Mouse (Mus musculus) monocyte, adult 5-6 weeks (primary cell): ENCODE data around the gene Dvl2. TPM values are rescaled to one million over a fixed set of nuclear protein-coding genes. Genes with fewer than 3 reads are reported as not detected.
"Not testable (repeated sequence)": the region's sequence is repeated elsewhere in the genome, so short reads cannot be mapped to it uniquely, and the experiment has no call there.

Experiments
- ATAC-seq: fragments of 153-309, 156-312 bp; replicated peaks from 2 replicates; pipeline ENCODE4 v1.8.0; 2017; ENCODE audit warnings: mild to moderate bottlenecking; ENCODE audit not compliant: low TSS enrichment, insufficient number of reproducible peaks, severe bottlenecking, poor library complexity, low FRiP score
- total RNA-seq: library from RNA; stranded (forward); fragments of 200-1000, 200-491, 200-594 nt; gene quantifications from 3 replicates; pipeline ENCODE4 v1.2.3, GENCODE M21; 2017

Gene Dvl2
- 18.6 to 27.1 TPM (median 19.1 TPM) in 3 replicates for total RNA-seq

DNA sequence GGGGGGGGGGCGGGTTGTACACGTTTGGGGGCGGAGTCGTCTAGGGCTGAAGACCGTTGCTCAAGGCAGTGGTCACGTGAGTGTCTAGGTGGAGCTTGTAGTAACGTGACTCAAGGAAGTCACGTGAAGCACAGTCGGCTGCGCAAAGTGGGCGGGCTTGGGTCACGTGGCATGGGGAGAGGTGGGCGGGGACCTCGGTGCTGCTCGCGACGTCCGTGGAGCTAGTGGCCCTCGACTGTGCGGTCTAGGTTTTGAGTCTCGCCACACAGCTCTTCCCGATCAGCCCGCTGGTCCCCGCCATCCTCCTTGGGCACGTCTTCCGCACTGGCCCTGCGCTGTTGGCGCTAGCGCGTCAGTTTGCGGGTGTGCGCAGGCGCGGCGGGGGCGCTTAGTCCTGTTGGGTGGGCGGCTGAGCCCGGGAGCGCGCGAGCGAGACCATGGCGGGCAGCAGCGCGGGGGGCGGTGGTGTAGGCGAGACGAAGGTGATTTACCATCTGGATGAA, at the start of gene Dvl2:
Gene Dvl2, plus strand, starts transcription at position 200 of the 503 bp plus-strand sequence.
- ATAC-seq = peak; percentile 42

DNA sequence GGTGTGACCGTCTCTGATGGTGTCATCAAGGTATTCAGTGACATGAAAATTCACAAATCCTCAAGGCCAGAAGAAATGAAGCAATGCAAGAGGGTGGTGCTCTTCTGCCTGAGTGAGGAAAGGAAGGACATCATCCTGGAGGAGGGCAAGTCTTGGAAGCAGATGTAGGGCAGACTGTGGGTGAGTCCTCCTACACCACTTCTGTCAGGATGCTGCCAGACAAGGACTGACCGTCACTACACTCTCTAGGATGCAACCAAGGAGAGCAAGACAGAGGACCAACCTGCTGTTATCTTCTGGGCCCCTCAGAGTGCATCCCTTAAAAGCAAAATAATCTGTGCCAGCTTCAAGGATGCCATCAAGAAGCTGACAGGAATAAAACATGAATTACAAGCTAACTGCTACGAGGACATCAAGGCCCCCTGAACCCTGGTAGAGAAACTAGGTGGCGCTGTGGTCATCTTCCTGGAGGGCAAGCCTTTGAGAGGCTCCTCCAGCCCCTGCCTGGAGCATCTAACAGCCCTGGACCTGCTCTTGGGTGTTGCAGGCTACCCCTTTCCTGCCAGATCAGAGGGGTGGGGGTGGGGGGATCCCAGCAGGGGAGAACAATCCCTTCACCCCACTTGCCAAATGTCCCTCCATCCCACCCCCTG, 49.5 kb upstream of the Dvl2 start:
- ATAC-seq = no peak

DNA sequence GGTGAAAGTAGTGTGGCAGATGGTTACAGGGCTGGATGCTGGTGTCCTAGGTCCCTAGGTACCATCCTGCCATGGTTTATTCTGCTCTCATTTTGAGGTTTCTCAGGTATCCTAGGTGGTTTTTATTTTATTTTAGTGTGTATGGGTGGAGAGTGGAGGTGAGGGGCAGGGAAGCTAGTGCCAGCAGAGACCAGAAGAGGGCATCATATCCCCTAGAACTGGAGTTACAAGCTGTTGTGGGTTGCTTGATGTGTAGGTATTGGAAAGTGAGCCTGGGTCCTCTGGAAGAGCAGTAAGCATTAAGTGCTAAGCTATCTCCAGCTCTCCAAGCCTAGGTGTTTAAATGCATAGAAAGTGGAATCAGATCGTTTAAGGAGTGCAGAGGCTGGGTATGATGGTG, 48.1 kb upstream of the Dvl2 start:
- ATAC-seq = no peak

DNA sequence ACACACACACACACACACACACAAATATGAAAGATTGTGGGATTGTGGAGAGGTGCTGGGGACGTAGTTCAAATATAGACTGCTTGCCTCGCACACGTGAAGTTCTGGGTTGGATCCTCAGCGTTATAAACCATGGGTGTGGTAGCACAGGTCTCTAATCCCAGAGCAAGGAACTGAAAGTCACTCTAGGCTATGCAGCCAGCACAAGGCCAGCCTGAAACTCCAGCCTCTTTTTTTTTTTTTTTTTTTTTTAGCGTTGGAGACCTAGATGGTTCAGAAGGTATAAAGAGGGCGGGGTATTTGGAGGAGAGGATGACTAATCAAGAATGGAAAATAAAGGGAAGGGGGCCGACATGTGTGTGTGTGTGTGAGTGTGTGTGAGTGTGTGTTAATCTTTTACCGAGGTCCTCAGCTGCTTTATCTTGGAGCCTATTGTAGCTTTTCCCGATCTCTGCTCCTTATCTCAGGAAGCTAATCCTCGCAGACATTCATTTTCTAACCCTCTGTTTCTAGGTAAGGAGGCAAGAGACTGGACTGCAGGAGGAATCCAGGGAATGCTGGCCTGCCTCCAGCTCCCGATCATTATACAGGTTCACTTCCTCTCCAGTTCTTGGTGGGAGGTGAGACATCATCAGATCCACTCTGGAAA, 47.0 kb upstream of the Dvl2 start:
- no peak for ATAC-seq

DNA sequence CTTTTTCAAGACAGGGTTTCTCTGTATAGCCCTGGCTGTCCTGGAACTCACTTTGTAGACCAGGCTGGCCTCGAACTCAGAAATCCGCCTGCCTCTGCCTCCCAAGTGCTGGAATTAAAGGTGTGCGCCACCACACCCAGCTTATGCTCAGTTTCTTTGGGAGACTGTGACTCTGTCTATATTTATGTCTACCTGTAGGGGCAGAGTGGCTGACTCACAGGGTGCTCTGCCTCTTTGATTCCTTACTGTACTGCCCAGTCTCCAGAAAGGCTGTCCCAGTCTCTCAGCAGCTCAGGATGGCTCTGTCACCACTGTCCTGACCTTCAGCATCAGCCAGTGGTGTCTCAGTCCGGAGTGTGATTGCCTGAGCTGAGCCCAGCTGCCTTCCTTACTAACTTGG, 44.8 kb upstream of the Dvl2 start:
- ATAC-seq = not testable (repeated sequence)

DNA sequence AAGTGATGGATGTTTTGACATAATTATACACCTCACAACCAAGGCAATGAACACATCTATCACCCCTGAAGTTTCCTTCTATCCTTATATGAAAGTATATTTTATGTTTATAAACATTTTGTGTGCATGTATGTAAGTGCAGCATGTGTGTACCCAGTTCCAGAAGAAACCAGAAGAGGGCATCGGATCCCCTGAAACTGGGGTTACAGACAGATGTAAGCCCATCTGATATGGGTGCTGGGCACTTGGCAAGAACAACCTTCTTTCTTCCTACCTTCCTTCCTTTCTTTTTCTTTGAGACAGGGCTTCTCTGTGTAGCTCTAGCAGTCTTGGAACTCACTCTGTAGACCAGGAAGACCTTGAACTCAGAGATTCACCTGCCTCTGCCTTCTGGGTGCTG, 44.2 kb upstream of the Dvl2 start:
- no peak for ATAC-seq

DNA sequence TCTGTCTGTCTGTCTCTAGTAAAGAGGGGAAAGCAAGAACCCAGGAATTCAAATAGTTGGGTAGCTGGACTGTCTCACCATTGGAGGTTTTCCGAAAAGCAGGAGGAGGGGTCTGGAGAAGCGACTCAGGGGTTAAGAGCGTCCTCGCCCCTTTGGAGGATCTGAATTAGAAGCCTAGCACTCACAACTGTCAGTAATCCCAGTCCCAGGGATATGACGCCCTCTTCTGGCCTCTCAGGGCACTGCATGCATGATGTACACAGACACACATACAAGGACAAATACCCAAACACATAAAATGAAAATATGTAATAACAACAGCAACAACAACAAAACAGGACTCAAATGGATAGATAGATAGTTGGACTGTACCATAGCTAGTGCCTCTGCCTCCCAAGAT, 39.8 kb upstream of the Dvl2 start:
- ATAC-seq = no peak

DNA sequence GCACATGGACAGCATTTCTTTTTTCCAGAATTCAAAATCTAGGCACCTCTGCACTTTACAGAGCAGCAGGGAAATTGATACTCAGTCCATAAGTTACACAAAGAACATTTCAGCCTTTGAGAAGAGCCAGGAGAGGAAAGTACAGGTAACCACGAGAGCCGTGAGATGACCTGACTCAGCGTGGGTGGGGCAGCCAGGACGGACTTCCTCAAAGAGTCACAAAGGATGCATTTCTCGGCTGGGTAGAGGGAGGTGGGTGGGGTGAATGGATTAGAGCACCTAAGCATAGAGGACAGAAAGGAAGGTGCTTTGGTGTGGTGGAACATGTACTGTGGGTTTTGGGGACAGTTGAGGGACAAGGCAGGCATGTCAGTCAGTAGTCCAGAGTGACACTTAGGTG, 38.6 kb upstream of the Dvl2 start:
- 0 out of 2 replicates have a peak, but pooled peaks have one; percentile 14 for ATAC-seq

DNA sequence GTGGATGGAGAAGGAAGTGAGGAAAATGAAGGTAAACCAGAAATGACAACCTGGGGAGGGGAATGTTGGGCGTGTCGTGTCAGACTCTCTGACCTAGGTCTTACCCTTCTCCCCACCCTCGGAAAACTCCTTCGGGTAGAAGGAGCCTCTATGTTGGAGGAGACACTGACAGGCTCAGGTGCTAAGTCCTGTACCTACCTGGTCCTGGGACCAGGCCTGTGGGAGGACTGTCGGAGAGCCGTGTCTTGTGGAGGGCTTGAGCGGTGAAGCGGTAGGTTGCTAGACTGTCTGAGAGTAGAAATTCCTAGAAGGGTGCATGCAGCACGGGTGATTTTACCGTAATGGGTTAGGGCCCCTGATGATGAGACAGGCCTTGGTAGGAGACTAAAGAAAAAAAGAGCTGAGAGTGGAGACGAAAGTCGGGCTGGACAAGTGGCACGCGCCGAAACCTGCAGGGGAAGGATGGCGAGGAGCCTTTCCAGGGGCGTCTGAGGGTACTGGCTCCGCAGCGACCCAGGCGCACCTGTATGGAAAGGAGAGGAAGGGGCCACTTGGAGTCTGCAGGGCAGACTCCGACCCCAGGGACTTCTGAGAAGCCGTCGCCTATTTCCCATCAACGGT, 35.6 kb upstream of the Dvl2 start, which contains the start of gene Cldn7:
Gene Cldn7, plus strand, starts transcription at position 130 of the 621 bp plus-strand sequence.
- ATAC-seq = no peak

DNA sequence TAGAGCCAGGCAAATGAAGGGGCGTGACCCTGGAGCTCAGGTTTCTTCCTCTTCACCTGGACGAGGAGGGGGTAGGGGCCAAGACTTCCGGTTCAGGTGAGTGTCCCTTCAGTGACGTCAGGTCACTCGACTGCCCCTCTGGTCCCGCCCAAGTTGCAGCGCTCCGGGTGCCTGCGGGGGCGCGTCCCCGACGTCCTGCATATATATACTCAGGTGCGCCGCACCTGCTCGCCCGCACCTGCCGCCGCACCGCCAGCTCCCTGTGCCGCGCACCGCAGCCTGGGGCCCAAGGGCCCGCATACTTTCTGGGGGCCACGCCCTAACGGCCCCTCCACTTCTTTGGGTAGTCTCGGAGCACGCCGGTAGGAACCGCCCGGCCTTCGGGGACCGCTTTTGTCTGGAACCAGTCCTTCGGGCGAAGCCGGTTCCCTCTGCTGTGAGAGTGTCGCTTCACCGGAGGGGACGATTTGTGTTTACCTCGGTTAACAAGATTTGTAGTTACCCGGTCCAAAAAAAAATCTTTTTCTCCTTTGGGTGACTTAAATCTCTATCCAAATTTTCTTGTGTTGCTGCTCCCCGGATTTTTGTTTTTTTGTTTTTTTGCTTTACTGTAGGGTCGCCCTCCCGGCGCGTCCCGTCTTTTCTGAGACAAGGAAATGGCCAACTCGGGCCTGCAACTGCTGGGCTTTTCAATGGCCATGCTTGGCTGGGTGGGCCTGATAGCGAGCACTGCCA, 35.0 kb upstream of the Dvl2 start:
- no peak for ATAC-seq

DNA sequence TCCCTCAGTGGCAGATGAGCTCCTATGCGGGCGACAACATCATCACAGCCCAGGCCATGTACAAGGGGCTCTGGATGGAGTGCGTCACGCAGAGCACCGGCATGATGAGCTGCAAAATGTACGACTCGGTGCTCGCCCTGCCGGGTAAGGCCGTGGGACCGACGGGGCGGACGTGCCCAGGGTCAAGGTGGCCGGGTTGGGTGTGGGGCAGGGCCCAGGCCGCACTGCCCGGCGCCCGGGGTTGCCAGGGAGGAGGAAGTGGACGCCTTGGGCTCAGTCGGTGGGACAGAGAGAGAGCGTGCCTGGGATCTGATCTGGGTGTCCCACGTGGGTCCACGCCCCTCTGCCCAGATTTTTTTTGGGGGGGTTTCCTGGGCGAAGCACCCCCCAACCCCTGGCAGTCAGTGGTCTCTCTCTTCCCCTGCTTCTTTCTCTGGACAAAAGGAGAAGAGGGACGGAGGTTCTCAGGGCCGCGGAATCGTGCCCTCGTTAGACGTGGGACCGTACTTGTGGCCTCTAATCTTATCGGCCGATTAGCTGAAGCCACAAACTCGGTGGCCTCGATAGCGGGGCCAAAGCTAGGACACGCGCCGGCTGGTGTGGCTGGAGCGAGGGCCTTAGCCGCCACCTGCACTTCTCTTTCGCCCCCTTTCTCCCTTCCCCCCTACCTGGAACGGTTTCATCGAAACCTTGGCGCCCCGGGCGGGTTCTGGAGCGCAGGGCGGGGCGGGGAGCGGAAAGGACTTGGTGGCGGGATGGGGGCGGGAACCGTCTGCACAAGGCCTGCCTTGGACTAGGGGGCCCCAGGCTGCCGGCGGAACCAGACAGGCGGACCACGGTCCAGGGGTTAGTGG, 34.2 kb upstream of the Dvl2 start:
- ATAC-seq = no peak

DNA sequence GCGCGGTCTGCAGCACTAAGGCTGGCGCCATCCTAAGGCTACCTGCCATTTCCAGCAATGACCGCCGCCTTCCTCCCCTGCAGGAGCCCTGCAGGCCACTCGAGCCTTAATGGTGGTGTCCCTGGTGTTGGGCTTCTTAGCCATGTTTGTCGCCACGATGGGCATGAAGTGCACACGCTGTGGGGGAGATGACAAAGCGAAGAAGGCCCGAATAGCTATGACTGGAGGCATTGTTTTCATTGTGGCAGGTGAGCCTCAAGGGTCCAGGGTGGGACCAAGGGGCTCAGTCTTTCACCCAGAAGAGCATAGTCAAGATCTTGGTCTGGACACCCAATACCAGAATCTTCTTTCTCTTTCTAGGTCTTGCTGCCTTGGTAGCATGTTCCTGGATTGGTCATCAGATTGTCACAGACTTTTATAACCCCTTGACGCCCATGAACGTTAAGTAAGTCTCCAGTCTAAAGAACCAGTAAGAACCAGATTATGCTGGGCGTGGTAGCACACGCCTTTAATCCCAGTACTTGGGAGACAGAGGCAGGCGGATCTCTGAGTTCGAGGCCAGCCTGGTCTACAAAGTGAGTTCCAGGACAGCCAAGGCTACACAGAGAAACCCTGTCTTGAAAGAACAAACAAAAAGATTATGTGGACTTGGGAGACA, 33.4 kb upstream of the Dvl2 start:
- no peak for ATAC-seq

DNA sequence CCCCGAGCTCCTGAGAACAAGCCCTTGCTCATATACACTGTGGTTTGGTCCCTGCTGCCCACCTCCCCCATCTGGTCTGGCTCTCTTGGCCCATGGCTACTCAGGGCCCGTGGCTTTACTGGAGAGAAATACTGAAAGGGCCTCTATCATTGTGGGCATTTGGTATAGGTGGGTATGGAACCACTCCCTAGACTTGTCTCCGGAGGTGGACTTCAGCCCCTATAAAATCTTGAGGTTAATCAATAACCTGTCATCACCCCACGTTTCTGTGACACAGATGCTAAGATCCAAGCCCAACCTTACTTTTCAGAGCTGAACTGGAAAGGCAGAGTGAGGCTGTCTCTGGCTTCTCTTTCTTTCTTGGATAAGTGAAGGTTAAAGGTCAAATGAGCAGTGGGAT, 31.6 kb upstream of the Dvl2 start:
- ATAC-seq = no peak

DNA sequence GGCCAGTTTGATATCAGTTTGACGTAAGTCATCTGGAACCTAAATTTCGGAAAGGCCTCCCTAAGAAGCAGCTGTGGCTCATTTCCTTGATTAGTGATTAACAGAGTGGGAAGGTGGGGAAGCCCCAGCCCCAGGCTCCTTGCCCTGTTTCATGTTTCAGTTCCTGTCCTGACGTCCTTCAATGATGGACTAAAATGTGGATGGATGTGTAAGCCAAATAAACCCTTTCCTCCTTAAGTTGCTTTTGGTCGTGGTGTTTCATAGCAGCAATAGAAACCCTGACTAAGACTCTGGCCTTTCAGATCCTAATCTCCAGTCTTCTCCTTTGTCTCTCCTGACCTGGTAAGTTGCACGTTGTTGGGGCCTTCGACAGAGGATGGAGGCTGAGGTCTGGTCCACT, 30.2 kb upstream of the Dvl2 start:
- no peak for ATAC-seq

DNA sequence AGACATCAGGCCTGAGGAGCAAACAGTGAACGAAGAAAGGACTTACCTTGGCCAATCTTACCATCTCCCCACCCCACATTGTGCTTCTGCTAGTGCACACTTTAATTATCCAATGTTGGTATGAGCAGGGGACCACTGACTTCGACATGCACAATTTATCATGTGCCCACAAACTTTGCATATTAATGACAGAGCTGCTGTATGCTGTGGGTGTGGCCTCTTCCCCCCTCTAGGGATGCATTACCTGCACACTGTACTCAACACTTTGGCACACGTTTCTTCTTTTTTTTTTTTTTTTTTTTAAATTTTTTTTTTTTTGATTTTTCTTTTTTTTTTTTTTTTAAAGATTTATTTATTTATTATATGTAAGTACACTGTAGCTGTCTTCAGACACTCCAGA, 29.6 kb upstream of the Dvl2 start:
- no peak for ATAC-seq

DNA sequence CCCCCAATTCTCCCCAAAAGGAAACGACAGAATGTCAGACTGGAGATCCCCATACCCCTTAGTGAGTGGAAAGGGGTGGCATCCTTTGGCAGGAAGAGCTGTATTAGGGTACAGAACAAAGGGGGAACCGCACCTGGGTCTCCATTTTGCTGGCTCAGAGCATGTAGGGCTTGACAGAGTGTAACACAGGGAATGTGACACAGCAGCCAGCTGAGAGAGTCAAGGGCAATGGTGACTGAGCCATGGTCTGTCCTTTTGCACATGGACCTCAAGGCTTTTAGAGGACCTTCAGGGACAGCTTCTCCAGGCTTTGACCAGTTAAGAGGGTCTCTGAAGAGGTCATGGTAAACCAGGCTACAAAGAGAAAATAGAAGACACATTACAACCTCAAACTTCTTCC, 25.5 kb upstream of the Dvl2 start:
- ATAC-seq = no peak

DNA sequence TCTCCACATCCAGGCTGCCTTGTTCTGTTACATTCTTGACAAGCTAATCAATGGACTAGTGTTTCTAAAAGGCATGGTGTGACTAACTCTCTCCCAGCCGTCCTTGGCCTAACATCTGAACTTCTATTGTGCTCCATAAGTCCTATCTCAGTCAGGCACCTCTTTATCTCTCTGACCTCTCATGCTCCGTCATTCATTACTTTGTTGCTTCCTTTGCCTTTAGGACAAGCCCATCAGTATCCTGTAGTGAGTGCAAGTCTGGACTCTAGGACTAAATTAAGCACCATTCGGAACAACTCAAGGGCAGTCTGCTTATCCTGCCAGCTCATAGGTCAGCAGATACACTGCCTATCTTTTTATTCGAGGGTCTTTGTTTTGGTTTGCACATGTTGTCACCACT, 24.1 kb upstream of the Dvl2 start:
- ATAC-seq = no peak

DNA sequence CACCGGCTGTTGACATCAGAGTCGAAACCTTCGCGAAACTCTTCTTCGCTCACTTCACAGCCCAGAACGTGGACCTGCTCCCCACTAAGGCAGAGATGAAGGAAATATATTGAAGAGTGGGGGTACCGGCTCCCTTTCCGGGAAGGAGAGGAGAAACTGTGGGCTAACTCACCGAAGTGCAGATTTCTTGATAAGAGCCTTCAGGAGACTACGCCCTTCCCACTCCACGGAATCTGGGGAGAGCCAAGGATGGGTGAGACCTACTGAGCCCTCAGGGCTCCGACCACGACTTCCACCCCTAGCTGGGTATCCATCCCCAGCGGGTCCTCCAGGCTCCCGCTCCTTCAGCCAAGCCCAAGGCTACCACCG, 20.6 kb upstream of the Dvl2 start:
- no peak for ATAC-seq
